Mouse (Mus musculus): ENCODE data around the gene Rnf7.
"Not testable (repeated sequence)": the region's sequence is repeated elsewhere in the genome, so short reads cannot be mapped to it uniquely, and the experiment has no call there.

Gene Rnf7

GRCm38 (mm10) chr9:96478071-96478888, at the start of gene Rnf7:
Rnf7 (minus strand) TSS chr9:96478675.
- peak; percentile 97 to 99 for DNase-seq (ENCODE audit: low spot score in 2 of 2)

- no peak for DNase-seq (ENCODE audit: low spot score in 2 of 2)
These were observed 47.5 kb upstream of the Rnf7 start for GRCm38 (mm10) chr9:96526011-96526410.

- no peak for DNase-seq (ENCODE audit: low spot score in 2 of 2)
These were observed 46.6 kb upstream of the Rnf7 start, which contains the start of gene Gm28729 for GRCm38 (mm10) chr9:96524972-96525506. Gm28729 (minus strand) TSS chr9:96525264.

- no peak for DNase-seq (ENCODE audit: low spot score in 2 of 2)
These were observed 44.7 kb upstream of the Rnf7 start for GRCm38 (mm10) chr9:96523148-96523547.

- DNase-seq (ENCODE audit: low spot score in 2 of 2) = not testable (repeated sequence)
These were observed 43.1 kb upstream of the Rnf7 start for GRCm38 (mm10) chr9:96521574-96521973.

GRCm38 (mm10) chr9:96517429-96517828, 39.0 kb upstream of the Rnf7 start:
- DNase-seq (ENCODE audit: low spot score in 2 of 2) = no peak

- DNase-seq (ENCODE audit: low spot score in 2 of 2) = no peak
These were observed 38.3 kb upstream of the Rnf7 start for GRCm38 (mm10) chr9:96516806-96517205.

- no peak for DNase-seq (ENCODE audit: low spot score in 2 of 2)
These were observed 37.3 kb upstream of the Rnf7 start for GRCm38 (mm10) chr9:96515737-96516136.

DNA sequence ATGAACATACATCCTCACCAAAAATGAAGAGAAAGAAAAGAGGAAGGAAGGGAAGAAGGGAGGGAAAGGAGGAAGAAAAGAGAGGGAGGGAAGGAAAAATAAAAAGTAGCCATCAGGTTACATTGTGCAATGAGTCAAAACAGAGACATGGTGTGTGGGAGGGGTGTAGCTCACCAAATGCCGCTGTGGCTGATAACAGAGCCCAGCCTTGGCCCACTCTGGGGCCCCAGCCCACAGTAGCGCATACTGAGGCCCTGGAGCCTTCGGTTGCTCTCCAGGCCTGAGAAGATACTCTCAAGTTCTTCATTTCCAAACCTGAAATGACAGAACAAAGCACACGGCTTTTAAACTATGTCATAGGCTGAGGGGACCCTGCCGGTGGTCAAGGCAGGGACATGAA, 35.8 kb upstream of the Rnf7 start:
- no peak for DNase-seq (ENCODE audit: low spot score in 2 of 2)

DNA sequence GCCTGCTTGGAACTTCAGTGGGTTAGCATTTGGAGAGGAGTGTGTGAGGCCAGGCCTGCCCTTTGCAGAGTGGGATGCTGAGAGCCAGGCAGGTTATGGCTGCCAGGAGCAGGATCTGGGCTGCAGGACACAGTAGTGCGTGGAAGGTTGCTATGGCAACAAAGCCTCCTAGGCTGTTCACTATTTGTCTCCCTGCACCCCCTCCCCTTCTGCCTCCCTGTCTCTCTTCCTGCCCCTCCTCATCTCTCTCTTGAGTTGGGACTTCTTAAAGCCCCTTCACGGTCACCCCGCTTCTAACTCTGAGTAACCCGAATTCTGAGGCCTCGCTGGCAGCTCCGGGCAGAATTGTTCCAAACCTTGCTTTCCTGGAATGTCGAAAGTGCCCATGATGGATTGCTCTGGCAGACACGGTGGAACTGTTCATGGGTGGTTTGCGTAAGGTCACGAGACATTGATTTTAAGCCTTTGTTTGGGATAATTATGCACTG, 27.6 kb upstream of the Rnf7 start:
- peak; percentile 23 to 42 for DNase-seq (ENCODE audit: low spot score in 2 of 2)

GRCm38 (mm10) chr9:96505156-96505555, 26.7 kb upstream of the Rnf7 start:
- no peak for DNase-seq (ENCODE audit: low spot score in 2 of 2)

DNA sequence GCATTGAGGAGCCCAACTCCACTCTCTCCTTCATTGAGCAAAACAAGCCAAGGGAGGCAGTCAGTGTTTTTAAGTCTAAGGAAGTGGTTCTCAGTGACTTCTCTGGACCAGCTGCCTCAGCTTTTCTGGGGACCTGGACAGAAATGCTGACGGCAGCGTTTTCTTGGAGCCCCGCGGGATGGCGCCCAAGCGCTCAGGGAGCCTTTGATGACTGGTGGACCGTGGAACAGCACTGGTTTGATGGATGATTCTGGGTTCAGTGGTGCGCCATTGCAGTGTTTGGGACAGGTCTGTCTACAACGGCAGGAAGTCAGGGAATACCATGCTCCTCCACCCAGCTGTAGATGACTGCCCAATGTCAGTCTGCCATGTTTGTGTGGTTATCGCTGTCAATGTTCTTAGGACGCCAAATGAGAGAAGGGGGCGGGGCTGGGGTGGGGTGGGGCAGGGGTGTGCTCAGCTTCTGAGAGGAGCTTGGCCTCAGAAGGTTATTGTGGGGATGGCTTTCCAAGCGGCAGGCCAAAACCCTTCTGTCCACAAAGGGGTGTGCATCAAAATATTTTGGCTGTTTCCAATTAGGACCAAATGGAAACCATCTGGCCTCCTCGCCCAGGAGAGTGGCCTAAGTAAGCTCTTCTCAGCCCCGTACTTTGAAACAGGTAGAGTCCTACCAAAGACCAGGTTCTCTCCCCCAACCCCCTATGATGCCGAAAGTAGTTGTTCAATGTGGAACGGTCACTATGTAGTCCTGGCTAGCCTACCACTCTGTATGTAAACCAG, 25.8 kb upstream of the Rnf7 start:
- no peak for DNase-seq (ENCODE audit: low spot score in 2 of 2)

GRCm38 (mm10) chr9:96502856-96503610, 24.6 kb upstream of the Rnf7 start:
- DNase-seq (ENCODE audit: low spot score in 2 of 2) = no peak

DNA sequence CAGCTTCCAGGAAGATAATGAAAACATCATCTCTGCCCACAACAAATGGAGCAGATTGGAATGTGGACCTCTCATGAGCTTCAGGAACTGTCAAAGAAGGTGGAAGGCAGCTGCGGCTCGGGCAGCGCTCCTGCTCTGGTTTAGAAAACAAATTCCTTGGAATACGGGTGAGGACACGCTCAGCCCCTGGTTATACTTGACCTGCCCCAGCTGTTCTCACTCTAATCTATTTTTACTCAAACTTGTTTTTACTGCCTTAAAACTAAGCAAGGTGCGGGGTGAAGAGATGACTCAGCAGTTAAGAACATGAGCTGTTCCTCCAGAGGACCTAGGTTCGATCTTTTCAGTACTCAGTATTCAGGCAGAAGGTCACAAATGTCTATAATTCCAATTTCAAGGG, 22.7 kb upstream of the Rnf7 start:
- DNase-seq (ENCODE audit: low spot score in 2 of 2) = no peak

GRCm38 (mm10) chr9:96493212-96493611, 14.7 kb upstream of the Rnf7 start:
- DNase-seq (ENCODE audit: low spot score in 2 of 2) = no peak

DNA sequence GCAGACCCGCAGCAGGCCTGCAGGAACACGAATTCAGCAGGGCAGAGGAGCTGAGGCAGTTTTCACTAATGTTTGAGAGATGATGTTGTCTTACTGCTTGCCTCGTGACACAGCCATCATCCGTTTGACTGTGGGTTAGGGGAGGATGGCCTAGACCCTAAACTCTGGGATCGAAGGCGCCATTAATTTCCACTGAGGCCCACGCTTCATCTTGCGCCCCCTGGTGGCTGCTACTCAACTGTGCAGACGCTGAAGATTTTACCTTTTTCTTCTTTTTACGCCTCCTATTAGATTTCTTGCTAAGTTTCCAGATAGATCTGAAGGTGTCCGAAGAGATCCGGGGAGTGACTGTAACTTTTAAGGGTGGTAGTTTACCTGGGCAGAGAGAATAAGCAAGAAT, 13.3 kb upstream of the Rnf7 start:
- DNase-seq (ENCODE audit: low spot score in 2 of 2) = peak in 1 of 2 experiments; percentile 17

GRCm38 (mm10) chr9:96487869-96488268, 9.4 kb upstream of the Rnf7 start:
- not testable (repeated sequence) for DNase-seq (ENCODE audit: low spot score in 2 of 2)

GRCm38 (mm10) chr9:96483648-96484047, 5.2 kb upstream of the Rnf7 start:
- no peak for DNase-seq (ENCODE audit: low spot score in 2 of 2)

DNA sequence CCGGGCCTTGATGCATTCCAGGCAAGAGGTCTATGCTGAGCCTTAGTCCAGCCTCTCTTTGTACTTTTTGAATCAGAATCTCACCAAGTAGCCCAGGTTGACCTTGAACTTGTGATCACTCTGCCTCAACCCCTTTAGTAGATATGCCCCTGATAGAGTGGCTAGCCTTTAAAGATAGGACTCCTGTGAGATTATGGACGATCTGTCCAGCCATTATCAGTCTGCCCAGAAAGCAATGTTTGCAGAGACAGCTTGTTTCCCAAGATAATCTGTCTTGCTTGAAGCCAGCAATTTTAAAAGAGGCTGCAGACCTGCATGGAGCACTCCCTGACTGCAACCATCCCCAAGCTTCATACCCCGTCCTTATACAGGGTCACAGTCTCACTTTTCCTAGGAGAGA, 4.6 kb upstream of the Rnf7 start:
- no peak for DNase-seq (ENCODE audit: low spot score in 2 of 2)

DNA sequence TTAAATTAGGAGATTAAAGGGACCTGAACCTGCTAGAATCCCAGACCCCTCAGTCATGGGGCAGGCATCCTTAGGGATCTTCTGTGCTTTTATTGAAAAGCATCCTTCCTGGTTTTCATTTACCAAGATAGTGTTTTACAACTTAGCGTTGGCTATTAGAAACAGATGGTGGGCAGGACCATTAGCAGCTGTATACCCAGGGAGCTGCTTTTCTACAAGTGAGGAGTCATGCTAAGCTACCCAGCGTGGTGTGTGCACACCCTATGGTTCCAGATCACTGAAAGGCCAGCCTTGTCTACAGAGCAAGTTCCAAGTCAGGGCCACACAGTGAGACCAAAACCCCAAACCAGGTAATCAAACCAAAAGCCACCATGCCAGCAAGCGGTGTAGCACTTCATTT, 6.1 kb downstream of the Rnf7 start:
- DNase-seq (ENCODE audit: low spot score in 2 of 2) = no peak

DNA sequence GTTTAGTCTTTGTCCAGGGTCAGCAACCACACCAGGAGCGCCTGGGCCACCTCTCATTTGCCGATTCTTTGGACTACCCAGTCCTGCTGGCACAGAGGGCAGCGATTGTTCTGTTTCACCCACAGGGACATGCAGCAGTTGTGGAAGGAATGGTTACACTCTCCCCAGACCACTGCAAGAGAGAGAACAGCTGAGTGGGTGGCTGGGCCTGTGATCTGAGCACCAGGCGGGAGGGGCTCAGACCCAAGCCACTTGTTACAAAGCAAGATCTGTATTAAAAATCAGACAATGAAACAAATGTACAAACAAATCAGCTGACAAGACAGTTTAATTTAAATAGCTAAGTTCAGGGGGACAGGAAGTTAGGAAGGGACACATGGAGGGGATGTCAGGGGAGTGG, 6.8 kb downstream of the Rnf7 start:
- DNase-seq (ENCODE audit: low spot score in 2 of 2) = not testable (repeated sequence)
